Mouse (Mus musculus): ENCODE results near the gene Mtch1.
A peak's percentile ranks its signal among the peaks of the same experiment; 100 is the strongest.
"Not testable (repeated sequence)": the region's sequence is repeated elsewhere in the genome, so short reads cannot be mapped to it uniquely, and the experiment has no call there.

Gene Mtch1

DNA sequence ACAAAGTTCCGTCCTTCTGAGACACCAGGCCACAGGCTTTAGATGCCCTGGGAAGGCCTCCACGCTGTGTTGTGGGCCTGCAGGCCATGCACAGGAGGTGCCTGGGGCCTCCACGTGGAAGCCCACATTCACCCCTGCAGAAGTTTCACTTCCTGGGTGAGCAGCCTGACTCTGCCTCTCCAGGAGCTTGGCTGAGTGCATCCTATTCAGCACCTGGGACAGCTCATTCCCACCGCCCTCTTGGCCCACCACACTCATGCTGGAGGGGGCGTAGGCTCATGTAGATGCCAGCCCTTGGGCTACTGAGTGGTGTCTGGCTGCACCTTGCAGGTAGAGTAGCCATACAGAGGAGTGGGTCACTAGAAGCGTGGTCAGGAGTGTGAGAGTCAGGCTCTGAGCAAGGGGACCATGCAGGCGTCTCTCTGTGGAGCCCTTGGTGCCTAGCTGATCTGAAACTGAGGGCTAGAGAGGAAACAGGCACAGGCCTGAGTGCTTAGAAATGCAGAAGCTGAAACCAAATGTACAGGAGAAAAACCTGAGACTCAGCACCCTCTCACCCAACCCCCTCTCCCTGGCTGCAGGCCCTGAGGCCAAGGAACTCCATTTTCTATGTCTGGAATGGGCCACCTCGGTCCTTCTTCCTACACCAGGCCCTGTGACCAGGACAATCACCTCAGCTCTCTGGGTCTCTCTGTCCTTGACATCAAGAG, 14.4 kb upstream of the Mtch1 start:
- DNase-seq (ENCODE audit: low read depth, low spot score), result no peak

DNA sequence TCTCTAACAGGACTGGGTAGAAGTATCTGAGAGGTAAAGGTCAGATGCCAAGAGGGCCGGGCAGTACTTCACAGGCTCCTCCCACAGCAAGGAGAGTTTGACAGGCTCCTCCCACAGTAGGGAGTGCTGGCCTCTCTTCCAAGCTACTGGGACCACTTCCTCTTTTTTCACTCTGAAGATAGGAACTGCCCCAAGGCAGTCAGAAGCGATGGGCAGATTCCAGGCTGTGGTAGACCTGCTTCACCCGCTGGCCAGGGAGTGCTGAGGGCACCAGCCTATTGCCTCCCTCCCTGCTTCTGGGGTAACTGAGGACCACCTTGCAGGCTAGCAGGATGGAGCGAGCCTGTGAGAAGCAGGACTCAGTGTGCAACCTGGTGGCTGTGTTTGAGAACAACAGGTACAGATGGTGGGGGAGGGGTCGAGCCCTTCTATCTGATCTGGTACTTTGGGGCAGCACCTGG, 13.1 kb upstream of the Mtch1 start, which contains the start of gene Fgd2:
TSS of gene Fgd2 (plus strand) at position 154 of the 461 bp plus-strand sequence.
- DNase-seq (ENCODE audit: low read depth, low spot score), result no peak

DNA sequence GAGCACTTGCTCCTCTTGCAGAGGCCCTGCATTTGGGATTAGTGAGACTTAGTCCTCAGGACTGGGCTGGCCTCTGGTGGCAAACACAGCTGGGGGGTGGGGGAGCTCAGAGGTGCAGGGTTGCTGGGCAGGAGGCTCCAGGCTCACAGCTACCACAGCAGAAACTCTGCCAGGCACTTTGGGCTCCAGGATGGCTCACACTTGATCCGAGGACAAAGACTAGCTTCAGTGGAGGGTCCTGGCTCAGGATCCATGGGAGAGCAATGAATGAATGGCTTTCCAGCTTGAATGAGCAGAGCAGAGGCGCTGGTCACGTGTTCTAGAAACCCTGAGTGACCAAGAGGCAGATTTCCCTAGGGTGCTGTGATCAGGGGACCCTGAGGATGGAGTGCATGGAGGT, 11.2 kb upstream of the Mtch1 start:
- DNase-seq (ENCODE audit: low read depth, low spot score), result no peak

DNA sequence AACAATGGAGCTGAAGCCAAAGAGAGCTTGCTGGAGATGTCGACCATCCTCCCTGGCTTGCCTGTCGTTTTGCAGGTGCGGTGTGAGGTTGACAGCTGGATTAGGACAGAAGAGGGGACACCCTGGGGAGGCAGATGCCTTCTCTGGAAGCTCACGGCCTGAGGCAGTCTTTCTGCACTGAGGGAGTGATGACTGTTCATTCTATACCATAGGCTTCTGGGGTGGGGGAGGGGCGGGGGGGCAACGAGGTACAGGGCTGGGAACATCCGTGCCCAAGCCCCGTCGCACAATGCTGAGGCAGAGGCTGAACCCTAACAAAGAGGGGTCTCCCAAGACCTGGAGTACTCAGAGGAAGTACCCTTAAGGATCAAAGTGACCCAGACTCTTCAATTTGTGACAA, 9.1 kb upstream of the Mtch1 start:
- DNase-seq (ENCODE audit: low read depth, low spot score), result no peak

DNA sequence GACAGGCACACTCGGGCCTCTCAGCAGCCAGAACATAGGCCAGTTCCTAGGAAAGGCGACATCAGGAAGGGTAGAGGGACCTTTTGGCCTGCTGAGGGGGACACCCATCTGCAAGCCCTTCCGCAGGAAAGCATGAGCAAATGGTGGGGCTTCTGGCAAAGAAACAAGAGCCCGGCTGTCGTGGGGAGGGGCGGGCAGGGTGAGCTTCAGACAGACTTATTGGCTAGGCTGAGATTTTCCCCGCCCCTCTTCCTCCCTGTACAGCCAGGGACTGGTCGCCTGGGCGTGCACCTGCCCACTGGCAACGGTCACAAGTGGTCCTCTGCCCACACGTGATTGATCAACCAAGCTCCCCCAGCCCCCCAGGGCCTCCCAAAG, 8.7 kb upstream of the Mtch1 start:
- DNase-seq (ENCODE audit: low read depth, low spot score), result peak; percentile 69

DNA sequence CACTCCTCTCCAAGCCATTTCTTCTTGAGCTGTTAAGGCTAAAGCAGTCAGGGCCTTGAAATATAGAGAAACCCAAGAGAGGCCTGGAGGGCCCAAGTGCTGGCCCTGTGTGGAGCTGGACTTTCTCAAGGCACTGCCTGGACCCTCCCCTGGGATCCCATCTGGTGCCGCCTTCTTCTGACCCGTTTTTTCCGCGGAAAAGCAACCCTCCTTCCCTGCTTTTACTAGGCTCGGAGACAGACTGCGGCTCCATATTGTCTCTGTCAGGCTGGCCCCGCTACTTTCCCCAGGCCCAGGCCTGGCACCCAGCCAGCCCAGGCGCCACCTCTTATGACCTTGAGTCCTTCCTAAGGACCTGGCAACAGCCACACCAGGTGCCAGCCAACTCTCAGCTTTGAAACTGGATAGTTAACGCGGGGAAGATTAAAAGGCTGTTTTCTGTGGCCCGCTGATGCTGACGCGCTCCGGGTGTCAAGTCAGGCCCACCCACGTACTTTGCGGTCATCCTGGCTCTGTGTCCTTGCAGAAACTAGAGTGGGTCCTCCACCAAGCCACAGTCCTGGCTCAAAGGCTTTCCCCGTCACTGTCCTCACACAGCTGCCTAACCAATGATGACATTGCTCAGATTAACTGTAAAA, 8.2 kb upstream of the Mtch1 start:
- no peak for DNase-seq (ENCODE audit: low read depth, low spot score)

DNA sequence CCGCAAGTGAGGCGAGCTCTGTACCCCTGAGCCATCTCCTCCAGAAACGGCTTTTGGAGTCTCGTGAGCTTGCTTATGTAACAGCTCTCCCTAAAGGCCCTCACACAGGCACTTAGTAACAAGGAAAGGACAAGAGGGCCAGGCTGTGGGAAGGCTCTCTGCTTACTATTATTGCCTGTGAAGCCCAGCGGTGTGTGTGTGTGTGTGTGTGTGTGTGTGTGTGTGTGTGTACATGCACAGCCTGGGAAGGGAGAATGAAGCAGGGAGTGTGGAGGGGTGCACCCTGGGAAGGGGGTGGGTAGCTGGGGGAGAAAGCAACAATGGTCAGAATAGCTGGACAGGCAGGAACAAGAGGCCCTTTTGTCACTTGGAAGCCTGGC, 7.7 kb upstream of the Mtch1 start:
- DNase-seq (ENCODE audit: low read depth, low spot score), result no peak

DNA sequence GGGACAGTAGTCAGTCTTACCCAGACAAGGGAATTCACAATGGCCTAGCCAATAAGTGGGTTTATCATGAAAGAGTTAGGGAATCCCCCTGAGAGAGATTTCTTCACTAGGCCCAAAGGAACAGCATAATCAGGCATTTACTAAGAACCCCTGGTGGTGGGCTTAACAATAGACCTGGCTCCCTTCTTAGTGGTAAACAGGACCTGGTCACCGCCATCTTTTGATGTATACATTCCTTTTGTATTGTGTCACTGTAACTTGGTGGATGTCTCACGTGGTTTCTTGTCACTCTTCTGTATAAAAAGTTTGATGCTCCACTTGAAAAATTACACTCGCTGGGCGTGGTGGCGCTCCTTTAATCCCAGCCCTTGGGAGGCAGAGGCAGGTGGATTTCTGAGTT, 3.3 kb upstream of the Mtch1 start:
- DNase-seq (ENCODE audit: low read depth, low spot score), result not testable (repeated sequence)

DNA sequence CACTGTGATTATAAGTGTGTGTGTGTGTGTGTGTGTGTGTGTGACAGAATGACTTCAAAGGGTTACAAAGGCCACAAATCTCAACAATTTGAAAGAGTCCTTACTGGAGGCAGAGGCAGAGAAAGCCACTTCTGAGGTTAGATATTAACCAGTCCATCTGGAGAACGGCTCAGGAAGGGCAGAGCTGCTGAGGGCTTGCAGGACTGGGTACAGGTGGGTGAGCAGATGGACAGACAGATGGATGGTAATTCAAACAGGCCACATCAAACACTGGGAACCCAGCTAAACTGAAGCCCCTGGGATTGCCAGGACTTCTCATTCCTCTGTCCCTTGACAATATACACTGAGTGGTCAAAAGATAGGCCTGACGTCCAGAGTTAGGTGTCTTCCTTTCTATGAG, 1.3 kb upstream of the Mtch1 start:
- no peak for DNase-seq (ENCODE audit: low read depth, low spot score)

DNA sequence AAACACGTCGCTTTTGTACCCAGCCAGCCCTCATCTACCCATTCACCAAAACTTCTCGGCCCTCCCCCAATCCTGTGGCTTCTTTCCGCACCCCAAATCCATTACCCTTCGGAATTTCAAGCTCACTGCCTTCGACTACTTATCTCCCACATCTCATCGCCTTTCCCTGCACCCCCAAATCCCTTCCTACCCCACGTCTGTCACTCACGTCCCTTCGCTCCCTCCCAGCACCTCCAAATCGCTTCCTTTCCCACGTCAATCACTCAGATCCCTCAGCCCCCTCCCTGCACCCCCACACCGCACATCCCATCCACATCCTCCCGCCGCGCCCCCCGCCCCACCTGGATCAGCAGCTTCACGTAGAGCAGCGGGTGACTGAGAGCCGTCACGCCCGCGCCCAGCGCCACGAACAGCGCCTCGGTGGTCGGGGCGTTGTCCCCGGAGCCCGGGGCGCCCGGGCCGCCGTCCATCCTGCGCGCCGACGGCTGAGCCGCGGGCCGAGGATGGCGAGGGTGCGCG, 549 bp downstream of the Mtch1 start:
- DNase-seq (ENCODE audit: low read depth, low spot score), result no peak

DNA sequence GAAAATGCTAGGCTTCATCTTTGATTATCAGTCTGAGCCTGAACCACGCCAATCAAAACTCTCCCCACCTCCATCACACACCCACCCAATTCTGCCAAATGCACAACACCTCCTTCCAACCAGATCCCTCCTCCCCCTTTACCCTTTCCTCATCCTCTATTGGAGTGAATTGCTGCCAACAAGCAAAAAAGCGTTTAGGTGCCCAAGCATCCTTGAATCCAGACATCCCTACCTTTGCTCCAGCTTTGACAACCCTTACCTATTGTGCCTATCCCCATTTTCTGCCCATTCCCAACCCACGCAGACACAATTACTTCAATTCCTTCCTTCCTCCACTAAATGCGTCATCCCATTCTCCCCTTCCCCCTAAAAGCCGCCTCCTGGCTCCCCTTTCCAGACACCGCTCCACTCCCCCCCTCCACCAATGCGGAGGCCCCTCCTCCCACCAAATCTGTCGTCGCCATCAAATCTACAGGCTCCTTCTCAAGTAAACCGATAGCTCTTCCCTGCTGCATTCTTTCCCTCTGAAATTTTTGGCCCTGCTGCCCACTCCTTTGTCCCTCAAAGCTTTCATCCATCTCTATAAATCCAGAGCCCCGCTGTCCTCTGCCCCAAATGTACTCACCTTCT, 1.1 kb downstream of the Mtch1 start:
- no peak for DNase-seq (ENCODE audit: low read depth, low spot score)

DNA sequence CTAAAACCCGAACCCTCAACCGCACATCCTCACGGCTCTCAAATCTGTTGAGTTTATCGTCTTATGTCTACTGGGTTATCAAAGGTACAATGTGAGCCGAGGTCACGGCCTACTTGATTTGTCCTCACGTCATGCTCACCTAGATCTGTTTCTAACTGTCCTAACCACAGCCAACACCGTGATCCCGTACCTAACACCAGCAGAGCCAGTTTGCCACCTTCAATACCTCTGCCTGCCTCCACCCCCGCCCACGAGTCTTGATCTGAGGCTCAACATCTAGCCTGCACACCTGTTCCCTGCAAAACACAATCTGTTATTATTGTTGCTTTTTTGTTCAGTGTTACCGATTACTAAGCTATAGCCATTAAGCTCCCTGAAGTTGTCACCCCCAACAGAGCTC, 2.5 kb downstream of the Mtch1 start:
- DNase-seq (ENCODE audit: low read depth, low spot score), result no peak

DNA sequence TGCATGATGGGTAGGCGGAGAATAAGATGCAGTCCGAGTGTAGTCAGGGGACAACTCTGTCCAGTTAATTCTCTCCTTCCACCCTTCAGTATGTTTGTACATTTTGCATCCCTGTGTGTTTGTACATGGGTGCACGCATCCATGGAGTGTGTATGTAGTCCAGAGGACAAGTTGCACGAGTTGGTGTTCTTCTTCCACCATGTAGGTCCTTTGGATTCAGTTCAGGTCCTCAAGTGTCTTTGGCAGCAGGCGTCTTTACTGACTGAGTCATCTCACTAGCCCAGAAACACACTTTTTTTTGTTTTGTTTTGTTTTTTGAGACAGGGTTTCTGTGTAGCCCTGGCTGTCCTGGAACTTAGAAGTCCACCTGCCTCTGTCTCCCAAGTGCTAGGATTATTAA, 4.5 kb downstream of the Mtch1 start:
- no peak for DNase-seq (ENCODE audit: low read depth, low spot score)

DNA sequence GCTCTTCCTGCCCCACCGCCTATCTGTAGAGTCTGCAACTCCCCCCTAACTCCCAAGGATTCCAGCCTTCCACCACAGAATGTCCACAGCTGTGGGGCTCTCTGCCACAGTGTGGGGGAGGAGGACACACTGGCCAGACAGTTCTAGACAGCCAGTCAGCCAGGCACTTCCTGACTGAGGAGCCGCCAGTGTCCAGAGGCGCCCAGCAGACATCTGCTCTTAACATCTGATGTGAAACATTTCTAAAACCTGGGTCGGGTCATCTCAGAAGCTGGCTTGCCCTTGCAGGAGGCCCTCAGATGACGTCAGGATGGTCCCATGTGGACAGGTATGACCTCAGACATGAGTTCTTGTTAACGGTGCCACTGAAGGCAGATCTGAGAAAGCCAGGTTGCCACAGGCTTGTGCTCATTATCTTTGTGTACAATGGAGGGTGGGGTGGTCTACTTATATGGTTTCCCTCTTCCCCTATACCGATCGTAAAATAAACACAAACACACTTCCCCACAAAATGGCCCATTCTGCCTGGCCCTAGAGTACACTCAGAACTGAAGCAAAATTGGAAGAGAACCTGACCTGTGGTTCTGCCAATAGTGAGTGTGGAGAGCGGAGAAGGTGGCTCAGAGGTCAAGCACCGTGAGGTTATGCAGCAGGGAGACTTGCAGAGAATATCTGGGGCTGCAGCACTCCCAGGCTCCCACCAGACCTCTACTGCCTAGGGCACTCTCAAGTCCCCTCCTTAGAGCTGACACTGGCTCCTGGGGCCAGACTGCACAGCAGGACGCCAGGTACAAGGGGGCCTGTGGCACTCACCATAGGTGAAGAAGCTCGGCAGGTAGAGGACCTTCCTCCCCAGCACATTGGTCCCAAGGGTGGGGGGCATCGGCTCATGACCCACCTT, 5.5 kb downstream of the Mtch1 start:
- no peak for DNase-seq (ENCODE audit: low read depth, low spot score)

DNA sequence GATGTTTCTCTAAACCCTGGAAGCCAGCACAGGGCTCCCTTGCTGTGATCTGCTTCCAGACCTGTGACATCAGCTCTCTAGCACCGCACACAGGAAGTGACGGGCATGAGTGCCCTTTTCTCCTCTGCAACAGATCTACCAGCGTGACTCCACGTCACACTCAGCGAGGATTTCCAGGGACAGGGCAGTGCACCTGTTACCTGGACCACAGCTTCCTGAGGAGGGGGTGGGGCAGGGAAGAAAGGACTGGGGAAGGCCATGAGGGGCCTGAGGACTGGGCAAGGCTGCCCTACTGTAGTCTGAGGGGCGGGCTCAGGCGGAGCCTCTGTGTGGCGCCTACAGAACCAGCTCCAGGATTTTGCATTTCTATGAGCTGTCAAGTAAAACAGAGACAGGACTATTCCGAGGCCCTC, 6.1 kb downstream of the Mtch1 start:
- no peak for DNase-seq (ENCODE audit: low read depth, low spot score)

DNA sequence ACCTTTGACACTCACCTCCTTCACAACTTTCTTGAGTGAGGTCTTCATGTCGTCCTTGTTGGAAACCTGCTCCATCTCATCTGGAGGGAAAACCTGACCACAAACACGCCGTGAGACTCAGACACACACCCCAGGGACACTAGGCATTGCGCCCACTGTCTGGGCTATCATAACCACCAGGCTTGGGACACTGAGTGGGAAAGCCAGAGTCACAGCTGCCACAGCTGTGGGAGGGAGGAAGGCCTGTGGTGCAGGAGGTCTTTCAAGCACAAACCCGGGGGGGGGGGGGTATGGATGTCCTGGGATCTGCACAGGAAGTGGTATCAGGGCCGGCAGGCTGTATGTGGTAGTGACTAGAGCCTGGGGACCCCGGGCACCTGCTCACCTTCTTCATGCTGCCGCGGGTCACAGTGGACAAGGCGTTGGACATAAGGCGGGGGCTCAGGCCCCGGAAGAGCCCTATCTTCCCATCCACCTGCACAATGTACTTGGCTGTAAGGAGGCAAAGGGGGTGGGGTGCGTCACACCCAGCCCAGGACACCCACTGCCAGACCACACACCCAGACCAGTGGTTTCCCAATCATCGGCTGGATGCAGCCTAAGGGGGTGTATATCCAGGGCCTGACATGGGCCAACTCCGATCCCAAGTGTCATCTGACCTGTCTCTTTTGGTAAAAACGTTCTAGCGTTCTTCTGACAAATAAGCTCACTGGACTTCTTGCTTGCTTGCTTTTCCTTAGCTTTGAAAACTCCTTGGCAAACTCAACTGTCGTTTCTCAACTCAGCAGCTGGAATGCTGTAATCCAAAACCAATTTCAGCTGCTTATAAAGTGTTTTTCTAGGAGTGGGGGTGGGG, 7.1 kb downstream of the Mtch1 start:
- no peak for DNase-seq (ENCODE audit: low read depth, low spot score)

DNA sequence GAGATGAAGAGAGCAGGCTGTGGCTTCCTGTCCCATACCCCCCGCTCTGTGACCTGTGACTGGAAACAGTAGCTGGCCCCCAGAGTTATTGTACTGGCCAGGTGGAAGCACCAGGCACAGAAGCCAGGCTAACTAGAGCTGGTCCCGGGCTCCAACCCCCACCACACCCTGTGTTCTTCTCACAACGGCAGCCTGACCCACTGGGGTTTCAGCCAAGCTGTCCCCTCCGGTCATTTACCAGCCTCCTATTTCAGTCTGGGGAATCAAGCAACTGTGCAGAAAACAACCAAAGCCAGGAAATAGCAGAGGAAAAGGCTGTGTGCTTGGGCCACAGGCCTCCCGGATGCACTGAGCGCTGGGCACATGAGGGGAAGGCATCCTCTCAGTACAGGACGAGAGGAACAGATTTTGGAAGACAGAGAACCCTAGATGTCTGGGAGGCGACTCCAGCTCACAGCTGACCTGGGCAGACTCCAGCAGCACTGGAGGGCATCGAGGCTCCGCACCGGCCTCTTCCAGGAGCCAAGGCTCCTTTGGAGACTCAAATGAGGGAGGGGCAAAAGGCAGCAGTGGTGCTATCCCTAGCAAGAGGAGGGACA, 8.5 kb downstream of the Mtch1 start:
- DNase-seq (ENCODE audit: low read depth, low spot score), result no peak

DNA sequence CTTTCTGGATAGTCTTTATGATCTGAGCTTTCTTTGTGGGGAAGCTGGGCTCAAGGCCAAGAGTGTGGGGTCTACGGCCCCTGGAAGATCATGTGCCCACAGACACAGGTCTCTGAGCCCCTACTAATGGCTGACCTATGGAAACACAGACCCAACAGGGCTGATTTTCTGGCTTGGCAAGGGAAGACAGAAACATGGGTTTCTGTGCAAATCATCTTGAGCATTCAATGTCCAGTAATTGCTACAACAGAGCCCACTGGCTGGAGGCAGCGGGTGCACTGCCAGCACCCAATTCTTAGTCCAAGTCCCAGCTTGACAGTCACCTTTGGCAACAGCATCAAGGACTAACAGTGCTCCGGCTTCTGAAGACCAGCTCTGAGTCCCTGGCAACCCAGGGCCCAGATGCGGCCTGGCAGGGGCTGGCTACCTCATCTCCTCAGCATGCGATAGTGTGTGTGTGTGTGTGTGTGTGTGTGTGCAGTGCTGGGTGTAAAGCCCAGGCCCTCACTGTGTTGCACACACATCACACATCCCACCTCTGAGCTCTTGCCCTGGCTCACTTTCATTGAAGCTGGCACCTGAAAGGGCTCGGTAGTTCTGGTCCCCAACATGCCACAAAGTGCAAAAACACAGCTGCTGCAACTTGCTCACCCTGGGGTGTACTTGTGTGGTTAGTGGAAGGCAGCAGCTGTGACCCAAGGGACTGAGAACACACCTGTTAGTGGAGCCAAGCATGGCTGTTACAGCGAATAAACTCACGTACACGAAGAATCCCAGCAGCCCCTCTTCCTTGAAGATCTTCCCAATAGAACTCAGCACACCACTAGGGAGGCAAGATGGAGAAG, 9.5 kb downstream of the Mtch1 start:
- DNase-seq (ENCODE audit: low read depth, low spot score), result no peak

DNA sequence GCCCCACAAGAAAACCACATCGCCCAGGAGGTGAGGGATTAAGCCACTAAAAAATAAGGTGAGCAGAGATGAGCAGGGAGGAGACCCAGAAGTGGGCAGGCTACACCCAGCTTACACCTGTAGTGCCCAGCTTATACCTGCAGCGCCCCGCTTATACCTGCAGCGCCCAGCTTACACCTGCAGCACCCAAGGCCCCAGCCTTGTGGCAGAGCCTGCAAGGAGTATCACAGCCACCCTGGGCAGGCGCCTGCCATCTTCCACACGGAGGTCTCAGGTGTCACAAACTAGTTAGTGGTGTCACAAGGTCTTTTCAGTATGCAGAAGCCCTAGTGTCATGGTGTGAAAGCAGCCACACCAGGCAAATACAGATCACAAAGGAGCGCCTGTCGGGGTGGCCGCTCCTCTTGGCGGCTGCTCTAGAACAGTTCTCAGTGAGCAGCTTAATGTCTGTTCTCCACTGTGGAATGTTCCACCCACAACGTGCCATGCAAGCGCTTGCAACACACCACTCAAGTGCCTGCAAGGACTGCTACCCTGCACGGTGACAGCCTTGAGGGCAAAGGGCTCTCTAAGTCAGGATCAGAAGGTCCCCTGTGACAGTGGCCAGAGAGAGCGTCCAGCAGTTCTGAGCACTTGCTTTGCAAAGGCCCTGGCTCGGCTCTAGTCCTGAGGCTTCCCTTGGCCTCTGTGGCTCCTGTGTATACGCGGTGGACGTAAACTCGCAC, 11.3 kb downstream of the Mtch1 start:
- DNase-seq (ENCODE audit: low read depth, low spot score), result no peak
